Mouse (Mus musculus) monocyte, adult 5-6 weeks (primary cell): ENCODE results near the gene Acpp. TPM values are rescaled to one million over a fixed set of nuclear protein-coding genes. Genes with fewer than 3 reads are reported as not detected.
"Not testable (repeated sequence)": the region's sequence is repeated elsewhere in the genome, so short reads cannot be mapped to it uniquely, and the experiment has no call there.

ENCODE experiments used
- ATAC-seq: fragments of 153-309, 156-312 bp; replicated peaks from 2 replicates; pipeline ENCODE4 v1.8.0; 2017; ENCODE audit warnings: mild to moderate bottlenecking; ENCODE audit not compliant: low TSS enrichment, insufficient number of reproducible peaks, severe bottlenecking, poor library complexity, low FRiP score
- total RNA-seq: library from RNA; stranded (forward); fragments of 200-1000, 200-491, 200-594 nt; gene quantifications from 3 replicates; pipeline ENCODE4 v1.2.3, GENCODE M21; 2017

Gene Acpp
- total RNA-seq, result 3.9 to 15.1 TPM (median 12.7 TPM) in 3 replicates

GRCm38 (mm10) chr9:104337183-104337931, at the start of gene Acpp:
Acpp (minus strand) TSS chr9:104337748.
- ATAC-seq, result peak; percentile 89

GRCm38 (mm10) chr9:104382571-104383170, 45.1 kb upstream of the Acpp start:
- ATAC-seq, result no peak

GRCm38 (mm10) chr9:104379532-104380162, 42.1 kb upstream of the Acpp start:
- no peak for ATAC-seq

GRCm38 (mm10) chr9:104375573-104375972, 38.0 kb upstream of the Acpp start:
- ATAC-seq, result no peak

- ATAC-seq, result no peak
Observed at GRCm38 (mm10) chr9:104373253-104373652, 35.7 kb upstream of the Acpp start.

GRCm38 (mm10) chr9:104366983-104367382, 29.4 kb upstream of the Acpp start:
- no peak for ATAC-seq

- ATAC-seq, result not testable (repeated sequence)
Observed at GRCm38 (mm10) chr9:104361951-104362350, 24.4 kb upstream of the Acpp start.

- no peak for ATAC-seq
Observed at GRCm38 (mm10) chr9:104361073-104361891, 23.7 kb upstream of the Acpp start.

- no peak for ATAC-seq
Observed at GRCm38 (mm10) chr9:104360389-104360788, 22.8 kb upstream of the Acpp start.

GRCm38 (mm10) chr9:104355521-104356270, 18.1 kb upstream of the Acpp start:
- ATAC-seq, result no peak

GRCm38 (mm10) chr9:104344136-104344535, 6.6 kb upstream of the Acpp start:
- ATAC-seq, result no peak

GRCm38 (mm10) chr9:104339483-104339882, 1.9 kb upstream of the Acpp start:
- no peak for ATAC-seq

- peak; percentile 80 for ATAC-seq
Observed at GRCm38 (mm10) chr9:104338489-104339427, 1.2 kb upstream of the Acpp start.

GRCm38 (mm10) chr9:104331301-104331700, 6.2 kb downstream of the Acpp start:
- ATAC-seq, result no peak

- ATAC-seq, result no peak
Observed at GRCm38 (mm10) chr9:104328655-104329054, 8.9 kb downstream of the Acpp start.

GRCm38 (mm10) chr9:104321519-104321918, 16.0 kb downstream of the Acpp start:
- ATAC-seq, result no peak

- no peak for ATAC-seq
Observed at GRCm38 (mm10) chr9:104316351-104316750, 21.2 kb downstream of the Acpp start.
